Mouse (Mus musculus): Measurements from ENCODE around the gene Klrb1c. TPM values are rescaled to one million over a fixed set of nuclear protein-coding genes. Genes with fewer than 3 reads are reported as not detected.
"Not testable (repeated sequence)": the region's sequence is repeated elsewhere in the genome, so short reads cannot be mapped to it uniquely, and the experiment has no call there.

The Klrb1c gene
- polyA plus RNA-seq, 1 experiment: 8.5 TPM

DNA sequence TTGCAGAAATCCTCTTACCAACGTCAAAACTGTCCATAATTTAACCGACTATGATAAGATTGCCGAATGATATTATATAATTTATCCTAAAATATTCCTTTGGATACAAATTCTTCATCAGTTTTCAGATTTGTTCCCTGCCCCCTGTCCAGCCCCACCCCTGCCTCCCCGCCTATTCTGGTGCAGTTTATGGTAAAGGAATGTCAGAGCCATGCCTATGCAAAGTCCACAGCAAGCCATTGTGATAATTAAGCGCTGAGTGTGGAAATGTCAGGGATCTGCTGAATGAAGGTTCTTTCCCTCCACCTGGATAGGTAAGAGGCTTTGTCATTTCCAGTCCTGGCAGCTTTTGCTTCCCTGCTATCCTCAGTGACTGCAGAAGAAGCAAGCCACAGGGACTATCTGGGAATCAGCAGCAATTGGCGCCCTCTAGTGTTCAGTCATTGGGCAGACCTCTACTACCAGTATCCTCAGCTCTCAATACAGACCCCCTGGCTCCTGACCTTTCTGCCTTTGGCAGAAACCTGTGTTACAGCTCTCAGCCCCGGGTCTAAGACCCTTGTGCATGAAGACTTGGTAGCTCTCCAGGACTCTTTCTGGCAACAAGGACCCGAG lies 35.3 kb downstream of the Klrb1c start:
- 41% methylated on average over 8 of the region's 8 CpGs for whole genome bisulfite sequencing
- not testable (repeated sequence) for H3K36me3 ChIP-seq (ENCODE audit: control insufficient read depth, insufficient read depth, low read length); H3K4me1 ChIP-seq (ENCODE audit: control insufficient read depth, insufficient read depth, insufficient read length); H3K4me3 ChIP-seq (ENCODE audit: extremely low read depth, insufficient read depth, insufficient read length); H3K27me3 ChIP-seq (ENCODE audit: control insufficient read depth, insufficient read depth, low read length); H3K27ac ChIP-seq (ENCODE audit: insufficient read depth, low read length)
- peak in 1 of 2 experiments; percentile 76 for DNase-seq (ENCODE audit: low read depth in 1 of 2, low spot score in 2 of 2)
- TF ChIP-seq CTCF (IDR thresholded peaks at IDR 0.05; ENCODE audit: extremely low read depth, insufficient read depth, insufficient read length, insufficient replicate concordance): peak; percentile 41; the same call in 1 of the 2 replicates

DNA sequence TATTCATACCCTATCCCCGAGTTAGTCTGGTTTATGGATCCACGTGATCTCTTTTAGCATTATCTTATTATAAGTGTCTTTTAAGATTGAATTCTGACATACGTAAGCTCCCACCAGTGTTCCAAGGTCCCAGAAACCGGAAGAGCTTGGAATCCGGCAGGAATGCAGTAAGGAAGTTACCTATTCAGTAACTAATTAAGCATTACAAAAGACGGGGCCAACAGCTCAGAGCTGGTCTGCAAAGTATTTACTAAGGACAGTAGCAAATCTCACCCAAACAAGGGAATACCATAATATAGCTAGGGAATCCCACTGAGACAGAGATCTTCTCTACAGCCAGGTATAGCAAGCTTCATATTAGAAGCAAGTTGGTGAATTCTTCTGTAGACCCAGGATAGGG lies 42.0 kb downstream of the Klrb1c start:
- not testable (repeated sequence) for DNase-seq (ENCODE audit: low read depth in 1 of 2, low spot score in 2 of 2); H3K36me3 ChIP-seq (ENCODE audit: control insufficient read depth, insufficient read depth, low read length); H3K27me3 ChIP-seq (ENCODE audit: control insufficient read depth, insufficient read depth, low read length); H3K4me1 ChIP-seq (ENCODE audit: control insufficient read depth, insufficient read depth, insufficient read length); H3K4me3 ChIP-seq (ENCODE audit: extremely low read depth, insufficient read depth, insufficient read length); H3K27ac ChIP-seq (ENCODE audit: insufficient read depth, low read length)
- WGBS: 87% methylated on average over 6 of the region's 6 CpGs

DNA sequence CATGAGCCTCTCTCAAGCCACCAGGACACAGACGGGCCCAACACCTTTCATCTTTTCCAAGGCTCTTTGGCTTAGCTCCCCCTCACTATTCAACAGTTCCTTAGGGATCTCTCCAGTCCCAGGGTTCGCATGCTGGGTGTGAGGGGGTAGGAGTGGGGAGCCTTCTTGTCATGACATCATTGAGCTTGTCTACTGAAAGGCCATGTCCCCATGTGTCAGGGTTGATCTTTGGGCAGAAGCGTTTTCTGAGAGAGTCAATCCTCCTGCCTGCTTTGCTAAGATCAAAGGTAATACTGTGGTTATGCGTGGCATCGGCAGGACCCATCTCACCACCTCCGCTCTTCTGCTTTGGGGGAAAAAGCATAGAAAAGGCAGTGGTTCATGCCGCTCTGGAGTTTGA lies 51.6 kb downstream of the Klrb1c start:
- Histone ChIP-seq H3K27me3 (ENCODE audit: control insufficient read depth, insufficient read depth, low read length) (no peaks in the 10 kb centered on the region), H3K36me3 (ENCODE audit: control insufficient read depth, insufficient read depth, low read length) (no peaks in the 10 kb centered on the region), H3K4me3 (ENCODE audit: extremely low read depth, insufficient read depth, insufficient read length) (no peak overlapping the region), H3K4me1 (ENCODE audit: control insufficient read depth, insufficient read depth, insufficient read length) (peaks cover 14% of the 10 kb centered on the region), H3K27ac (ENCODE audit: insufficient read depth, low read length) (no peak overlapping the region)
- 89% methylated on average over 7 of the region's 7 CpGs for WGBS
- TF ChIP-seq CTCF (IDR thresholded peaks at IDR 0.05; ENCODE audit: extremely low read depth, insufficient read depth, insufficient read length, insufficient replicate concordance) (no peak), POLR2A (IDR thresholded peaks at IDR 0.05; ENCODE audit: low read depth, low read length) (no peak)
- no peak for DNase-seq (ENCODE audit: low read depth in 1 of 2, low spot score in 2 of 2)

DNA sequence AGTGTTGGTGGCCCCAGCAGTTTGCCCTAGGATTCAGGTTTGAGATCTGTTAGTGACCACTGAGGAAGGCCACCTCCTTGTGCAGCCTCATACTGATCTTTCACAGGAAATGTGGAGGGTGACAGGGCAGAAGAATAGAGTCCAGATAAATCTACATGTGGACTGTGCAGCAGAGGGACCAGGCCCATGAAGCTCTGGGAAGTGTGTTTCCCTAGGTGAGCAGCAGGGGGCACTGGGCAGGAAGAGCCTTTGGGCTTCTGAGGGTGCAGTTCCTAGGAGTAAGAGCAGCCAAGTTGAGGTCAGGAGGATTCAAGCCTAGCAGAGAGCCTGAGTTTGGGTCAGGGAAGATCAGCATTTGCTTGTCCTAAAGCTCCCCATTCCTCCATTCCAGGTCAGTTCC lies 52.9 kb downstream of the Klrb1c start:
- no peak overlapping the region for H3K4me3 ChIP-seq (ENCODE audit: extremely low read depth, insufficient read depth, insufficient read length)
- peak; percentile 37; the same call in 1 of the 2 replicates for TF ChIP-seq CTCF (IDR thresholded peaks at IDR 0.05; ENCODE audit: extremely low read depth, insufficient read depth, insufficient read length, insufficient replicate concordance)
- no peak for TF ChIP-seq POLR2A (IDR thresholded peaks at IDR 0.05; ENCODE audit: low read depth, low read length)
- H3K27ac ChIP-seq (ENCODE audit: insufficient read depth, low read length): no peak overlapping the region
- DNase-seq (ENCODE audit: low read depth in 1 of 2, low spot score in 2 of 2): peak in 1 of 2 experiments; percentile 46
- no peaks in the 10 kb centered on the region for H3K27me3 ChIP-seq (ENCODE audit: control insufficient read depth, insufficient read depth, low read length)
- no peaks in the 10 kb centered on the region for H3K36me3 ChIP-seq (ENCODE audit: control insufficient read depth, insufficient read depth, low read length)
- H3K4me1 ChIP-seq (ENCODE audit: control insufficient read depth, insufficient read depth, insufficient read length): peaks cover 20% of the 10 kb centered on the region

DNA sequence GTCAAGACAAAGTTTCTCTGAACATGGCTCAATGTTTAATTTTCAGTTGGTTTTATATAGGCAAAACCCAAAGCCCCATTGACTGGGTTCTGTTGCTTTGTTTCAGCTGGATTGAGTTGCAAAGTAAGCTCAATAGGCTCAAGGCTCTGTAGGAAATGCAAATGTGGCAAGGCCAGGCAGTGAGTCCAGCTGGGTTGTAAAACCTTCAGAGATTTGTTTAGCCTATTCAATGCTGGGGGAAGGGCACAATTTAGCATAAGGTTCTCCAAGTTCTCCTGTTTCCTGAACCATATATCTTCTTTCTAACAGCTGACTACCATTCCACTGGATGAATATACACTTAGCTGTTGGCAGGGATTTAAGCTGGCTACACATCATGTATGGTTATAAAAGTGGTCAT lies 54.1 kb downstream of the Klrb1c start:
- Histone ChIP-seq H3K4me1 (ENCODE audit: control insufficient read depth, insufficient read depth, insufficient read length) (peaks cover 20% of the 10 kb centered on the region), H3K27ac (ENCODE audit: insufficient read depth, low read length) (no peak overlapping the region)
- TF ChIP-seq POLR2A (IDR thresholded peaks at IDR 0.05; ENCODE audit: low read depth, low read length) (no peak), CTCF (IDR thresholded peaks at IDR 0.05; ENCODE audit: extremely low read depth, insufficient read depth, insufficient read length, insufficient replicate concordance) (no peak)

DNA sequence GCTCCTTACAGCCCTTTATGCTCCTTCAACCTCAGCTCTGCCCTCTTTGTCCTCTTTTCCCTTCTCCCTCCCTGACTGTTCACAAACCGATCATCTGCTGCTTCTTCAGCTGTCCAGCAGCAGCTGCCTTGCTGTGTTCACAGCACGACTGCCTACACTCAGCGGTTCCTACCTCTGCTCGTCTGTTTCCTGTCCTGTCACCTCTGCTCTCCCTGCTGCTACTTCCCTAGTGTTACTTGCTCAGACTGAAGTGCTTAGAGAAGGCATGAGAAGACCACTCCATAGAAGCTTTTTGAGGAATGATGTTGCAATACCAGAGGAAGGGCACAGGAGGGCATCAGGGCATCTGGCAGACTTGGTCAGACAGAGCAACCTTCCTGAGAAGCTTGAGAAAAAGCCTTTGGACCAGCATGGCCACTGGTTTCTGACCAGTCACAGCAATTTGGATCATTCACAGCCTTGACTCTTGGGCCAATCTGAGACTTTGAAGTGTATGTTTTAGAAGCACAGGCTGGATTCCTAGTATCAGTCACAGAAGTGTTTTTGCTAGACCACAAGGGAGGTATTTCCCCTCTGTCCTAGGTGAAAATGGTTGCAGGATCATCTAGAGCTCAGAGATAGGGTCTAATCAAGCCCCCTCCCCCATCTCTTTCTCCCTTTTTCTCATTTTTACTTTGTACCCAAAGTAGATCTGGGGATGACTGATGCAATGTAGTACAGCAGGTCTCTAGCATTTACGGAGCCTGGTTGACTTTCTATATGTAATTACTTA lies 54.9 kb downstream of the Klrb1c start:
- no peak for TF ChIP-seq POLR2A (IDR thresholded peaks at IDR 0.05; ENCODE audit: low read depth, low read length)
- no peak for TF ChIP-seq CTCF (IDR thresholded peaks at IDR 0.05; ENCODE audit: extremely low read depth, insufficient read depth, insufficient read length, insufficient replicate concordance)

More for the DNA sequence above, 54.1 kb downstream of the Klrb1c start:
- Histone ChIP-seq H3K27me3 (ENCODE audit: control insufficient read depth, insufficient read depth, low read length) (no peaks in the 10 kb centered on the region), H3K36me3 (ENCODE audit: control insufficient read depth, insufficient read depth, low read length) (no peaks in the 10 kb centered on the region), H3K4me3 (ENCODE audit: extremely low read depth, insufficient read depth, insufficient read length) (no peak overlapping the region)
- DNase-seq (ENCODE audit: low read depth in 1 of 2, low spot score in 2 of 2): no peak

DNA sequence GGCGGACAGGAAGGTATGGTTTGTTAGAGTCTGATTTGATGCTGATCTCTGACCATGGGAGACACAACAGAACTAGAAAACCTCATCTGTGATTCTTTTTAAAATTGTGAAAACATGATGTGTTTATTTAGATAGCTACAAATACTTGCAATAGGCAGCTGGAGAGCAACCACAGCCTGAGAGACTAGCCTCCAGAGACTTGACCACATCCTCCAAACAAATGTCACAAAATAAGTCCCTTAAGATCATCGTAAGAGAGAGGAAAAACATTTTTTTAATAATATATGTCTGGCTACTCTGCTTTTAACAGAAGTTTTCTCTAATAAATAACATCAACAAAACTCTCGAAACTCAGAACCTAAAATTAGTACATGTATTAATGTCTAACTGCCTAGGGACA lies 57.0 kb downstream of the Klrb1c start:
- peak; percentile 15 to 28 for DNase-seq (ENCODE audit: low read depth in 1 of 2, low spot score in 2 of 2)
- Histone ChIP-seq H3K27me3 (ENCODE audit: control insufficient read depth, insufficient read depth, low read length) (no peaks in the 10 kb centered on the region), H3K4me3 (ENCODE audit: extremely low read depth, insufficient read depth, insufficient read length) (no peak overlapping the region), H3K4me1 (ENCODE audit: control insufficient read depth, insufficient read depth, insufficient read length) (peaks cover 20% of the 10 kb centered on the region), H3K36me3 (ENCODE audit: control insufficient read depth, insufficient read depth, low read length) (no peaks in the 10 kb centered on the region), H3K27ac (ENCODE audit: insufficient read depth, low read length) (no peak overlapping the region; the same call in 1 of the 2 replicates)
- WGBS: 45% methylated on average over 3 of the region's 3 CpGs
- TF ChIP-seq CTCF (IDR thresholded peaks at IDR 0.05; ENCODE audit: extremely low read depth, insufficient read depth, insufficient read length, insufficient replicate concordance) (no peak), POLR2A (IDR thresholded peaks at IDR 0.05; ENCODE audit: low read depth, low read length) (no peak)

More for the DNA sequence above, 54.9 kb downstream of the Klrb1c start:
- Histone ChIP-seq H3K4me3 (ENCODE audit: extremely low read depth, insufficient read depth, insufficient read length) (no peak overlapping the region), H3K27me3 (ENCODE audit: control insufficient read depth, insufficient read depth, low read length) (no peaks in the 10 kb centered on the region), H3K27ac (ENCODE audit: insufficient read depth, low read length) (no peak overlapping the region), H3K36me3 (ENCODE audit: control insufficient read depth, insufficient read depth, low read length) (no peaks in the 10 kb centered on the region), H3K4me1 (ENCODE audit: control insufficient read depth, insufficient read depth, insufficient read length) (peaks cover 20% of the 10 kb centered on the region)
- WGBS: 18% methylated on average over 5 of the region's 5 CpGs
- peak in 1 of 2 experiments; percentile 20 for DNase-seq (ENCODE audit: low read depth in 1 of 2, low spot score in 2 of 2)

Other genes with a start within 250 kb of the Klrb1c start
- gene A2ml1, start 207.6 kb downstream of the Klrb1c start, polyA plus RNA-seq (2012; rRNA removed): not detected in 2 replicates
- gene Klrb1a, start 165.7 kb downstream of the Klrb1c start, polyA plus RNA-seq (2012; rRNA removed): 1.2 and 3.0 TPM in 2 replicates
- not detected in 2 replicates for gene Clec2h, start 126.8 kb downstream of the Klrb1c start, polyA plus RNA-seq (2012; rRNA removed)
- 0.15 and 0.16 TPM in 2 replicates for gene Klrb1, start 66.2 kb downstream of the Klrb1c start, polyA plus RNA-seq (2012; rRNA removed)
- gene Gm44511, start 37.1 kb upstream of the Klrb1c start, polyA plus RNA-seq (2012; rRNA removed): 0.23 and 0.53 TPM in 2 replicates
- 0.62 and 1.7 TPM in 2 replicates for gene Klrb1b, start 37.1 kb upstream of the Klrb1c start, polyA plus RNA-seq (2012; rRNA removed)
- 5.0 and 9.6 TPM in 2 replicates for gene Clec2i, start 98.4 kb upstream of the Klrb1c start, polyA plus RNA-seq (2012; rRNA removed)
- 16.3 and 22.9 TPM in 2 replicates for gene BC035044, start 101.9 kb upstream of the Klrb1c start, polyA plus RNA-seq (2012; rRNA removed)
- gene Clec2g, start 145.2 kb upstream of the Klrb1c start, polyA plus RNA-seq (2012; rRNA removed): 0.35 TPM in 1 of 2 replicates, not detected in the other